Comparison of ENCODE assay signal across 8 mouse cellular contexts in the genomic region with DNA sequence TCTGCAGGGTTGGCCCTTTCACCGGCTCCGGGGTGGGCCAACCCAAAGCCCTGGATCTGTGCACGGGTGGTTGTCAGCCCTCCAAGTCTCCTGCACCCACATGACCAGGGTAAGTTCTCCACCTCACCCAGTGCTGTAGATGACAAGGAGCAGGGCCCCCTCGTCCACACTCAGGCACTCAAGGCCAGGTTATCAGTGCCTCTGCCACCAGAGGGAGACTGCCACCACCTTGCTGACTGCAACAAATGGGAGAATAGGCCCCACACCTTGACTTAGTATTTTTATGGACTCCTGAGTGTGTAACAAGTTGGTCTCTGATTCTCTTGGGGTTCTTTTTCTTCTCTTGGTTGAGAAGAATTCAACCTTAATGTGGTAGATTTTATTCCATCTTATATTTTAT. TPM values are rescaled to one million over a fixed set of nuclear protein-coding genes. Genes with fewer than 3 reads are reported as not detected.
A peak's percentile ranks its signal among the peaks of the same experiment; 100 is the strongest.
DNase-seq lines count a peak whose midpoint lies in the region; ATAC-seq and TF ChIP-seq lines count a peak whose summit lies in the region.
"Had no signal": no experiment of that assay in that cellular context is flagged by ENCODE, and none has a peak within 500 bp of the region (broad histone marks: within the 10 kb centered on the region; RNA-seq: fewer than 3 reads in every experiment).

No protein-coding gene starts in this region.

- TF ChIP-seq RAD21 in MEL (IDR thresholded peaks at IDR 0.05; ENCODE audit: low read depth, low read length) = peak; percentile 31

- H3K9me3 ChIP-seq in liver, embryonic 12.5 days (replicated peaks) = no peaks in the 10 kb centered on the region
- H3K9me3 ChIP-seq in MEL (replicated peaks; ENCODE audit: insufficient read depth, low read length) = no peaks in the 10 kb centered on the region
- H3K9me3 ChIP-seq in midbrain, embryonic 11.5 days (ENCODE audit: control insufficient read depth, low read length) = no peaks in the 10 kb centered on the region
- H3K9me3 ChIP-seq: stomach, embryonic 15.5 days had no signal

- TF ChIP-seq CTCF in MEL (IDR thresholded peaks at IDR 0.05 in 2 of 3, conservative IDR thresholded peaks at IDR 0.05 in 1 of 3; ENCODE audit: control insufficient read depth in 1 of 3, insufficient read depth in 1 of 3, low read depth in 2 of 3, low read length in 3 of 3, poor library complexity in 1 of 3, severe bottlenecking in 1 of 3) = peak in 2 of 3 experiments; percentile 52 to 61; a peak in 5 of 6 replicates

- H3K27ac ChIP-seq in liver, embryonic 12.5 days = no peak overlapping the region
- no peak overlapping the region for H3K27ac ChIP-seq in MEL (ENCODE audit: control insufficient read depth, low read depth, low read length)
- no peak overlapping the region for H3K27ac ChIP-seq in midbrain, embryonic 11.5 days (ENCODE audit: low read depth, low read length)
- H3K27ac ChIP-seq: stomach, embryonic 15.5 days had no signal

- no peak for TF ChIP-seq POLR2A in MEL (IDR thresholded peaks at IDR 0.05; ENCODE audit: control insufficient read depth in 1 of 2, insufficient read depth in 1 of 2, low read depth in 1 of 2, low read length in 2 of 2, poor library complexity in 1 of 2)

- DNase-seq in liver (peak; percentile 8), MEL (ENCODE audit: low read depth, low spot score) (peak; percentile 29)
- DNase-seq in kidney, postnatal 4 days = peak; percentile 24 to 34
- peak; percentile 30 for DNase-seq in thymus, postnatal 0 days (ENCODE audit: low spot score)
- DNase-seq in ovary, postnatal 10 days (ENCODE audit: low spot score) = no peak
- no peak for DNase-seq in midbrain, embryonic 11.5 days (ENCODE audit: low spot score, missing footprints)

- H3K79me2 ChIP-seq in MEL (ENCODE audit: control insufficient read depth, insufficient read depth, low read length, poor library complexity) = no peaks in the 10 kb centered on the region

- H3K36me3 ChIP-seq in liver, embryonic 12.5 days = no peaks in the 10 kb centered on the region
- peaks cover 0 to 17% of the 10 kb centered on the region in 2 experiments; a peak in 2 of 4 replicates for H3K36me3 ChIP-seq in MEL (ENCODE audit: control insufficient read depth in 1 of 2, insufficient read depth in 2 of 2, low read length in 2 of 2)
- H3K36me3 ChIP-seq in midbrain, embryonic 11.5 days (ENCODE audit: control insufficient read depth, insufficient read depth, low read length) = no peaks in the 10 kb centered on the region
- H3K36me3 ChIP-seq: stomach, embryonic 15.5 days had no signal

- H3K4me3 ChIP-seq in liver, embryonic 12.5 days = no peak overlapping the region
- no peak overlapping the region for H3K4me3 ChIP-seq in MEL (ENCODE audit: control insufficient read depth in 1 of 2, insufficient read depth in 1 of 2, low read depth in 2 of 2, low read length in 2 of 2)
- no peak overlapping the region for H3K4me3 ChIP-seq in midbrain, embryonic 11.5 days (ENCODE audit: low read depth, low read length)
- H3K4me3 ChIP-seq: stomach, embryonic 15.5 days had no signal

- no peak for TF ChIP-seq EP300 in MEL (IDR thresholded peaks at IDR 0.05; ENCODE audit: low read depth in 1 of 2, low read length in 2 of 2)

- peaks cover 8% of the 10 kb centered on the region for H3K4me1 ChIP-seq in liver, embryonic 12.5 days
- peaks cover 2 to 13% of the 10 kb centered on the region in 2 experiments; a peak in 3 of 4 replicates for H3K4me1 ChIP-seq in MEL (ENCODE audit: control insufficient read depth in 1 of 2, insufficient read depth in 2 of 2, low read length in 2 of 2)
- H3K4me1 ChIP-seq in midbrain, embryonic 11.5 days (ENCODE audit: control insufficient read depth, insufficient read depth, low read length) = peaks cover 4% of the 10 kb centered on the region

- no peak for ATAC-seq in liver, embryonic 12.5 days
- no peak for ATAC-seq in midbrain, embryonic 11.5 days (ENCODE audit: low FRiP score)

- H3K9ac ChIP-seq in liver, embryonic 12.5 days = no peak overlapping the region
- no peak overlapping the region for H3K9ac ChIP-seq in MEL (ENCODE audit: control insufficient read depth, low read depth, low read length, poor library complexity, severe bottlenecking)
- no peak overlapping the region for H3K9ac ChIP-seq in midbrain, embryonic 11.5 days (ENCODE audit: low read length)
- H3K9ac ChIP-seq: stomach, embryonic 15.5 days had no signal

- WGBS in liver, embryonic 12.5 days (ENCODE audit: insufficient replicate concordance) = 47% methylated on average over 4 of the region's 4 CpGs
- 61% methylated on average over 4 of the region's 4 CpGs for WGBS in midbrain, embryonic 11.5 days

- no peak overlapping the region for H3K4me2 ChIP-seq in liver, embryonic 12.5 days
- H3K4me2 ChIP-seq in midbrain, embryonic 11.5 days = no peak overlapping the region
- H3K4me2 ChIP-seq: stomach, embryonic 15.5 days had no signal

- H3K27me3 ChIP-seq in liver, embryonic 12.5 days (replicated peaks) = no peaks in the 10 kb centered on the region
- no peaks in the 10 kb centered on the region; a peak in 1 of 4 replicates for H3K27me3 ChIP-seq in MEL (ENCODE audit: control insufficient read depth in 1 of 2, insufficient read depth in 2 of 2, low read length in 2 of 2)
- H3K27me3 ChIP-seq in midbrain, embryonic 11.5 days (ENCODE audit: control insufficient read depth, insufficient read depth, low read length) = no peaks in the 10 kb centered on the region
- H3K27me3 ChIP-seq: stomach, embryonic 15.5 days had no signal

TF ChIP-seq in MEL, 35 proteins besides CTCF, POLR2A, EP300 and RAD21:
- peak; percentile 50 for TF ChIP-seq SMC3 (IDR thresholded peaks at IDR 0.05; ENCODE audit: low read depth, low read length)
- no peak for TF ChIP-seq POLR2AphosphoS5 (IDR thresholded peaks at IDR 0.05; ENCODE audit: borderline replicate concordance, low read depth, low read length)

RNA-seq across cellular contexts. Expression of gene Efhb, which starts 2.4 kb away (rescaled TPM):
- 0.05 and 0.06 TPM in 2 replicates for polyA plus RNA-seq in liver, embryonic 12.5 days (2016; fragmentation: Nextera tagmentation; extraction: Ambion mirVana)
- total RNA-seq in MEL (2012; rRNA removed) = not detected in 2 replicates
- polyA plus RNA-seq in MEL (2012; ENCODE audit: insufficient read depth in 1 of 2, insufficient read length in 2 of 2, low read depth in 1 of 2, low replicate concordance in 2 of 2, missing spikeins in 1 of 2) = not detected
- polyA plus RNA-seq in thymus, postnatal 0 days (2015; fragmentation: Nextera tagmentation; extraction: Ambion mirVana) = 0.12 and 0.18 TPM in 2 replicates
- polyA plus RNA-seq in midbrain, embryonic 11.5 days (2014; fragmentation: Nextera tagmentation; extraction: Ambion mirVana) = 0.26 and 0.65 TPM in 2 replicates

RNA-seq across cellular contexts. Expression of gene Rab5a, which starts 13.5 kb away (rescaled TPM):
- polyA plus RNA-seq in liver, embryonic 12.5 days (2016; fragmentation: Nextera tagmentation; extraction: Ambion mirVana) = 49.4 and 50.1 TPM in 2 replicates
- 23.7 and 26.7 TPM in 2 replicates for total RNA-seq in MEL (2012; rRNA removed)
- polyA plus RNA-seq in MEL (2012; ENCODE audit: insufficient read depth in 1 of 2, insufficient read length in 2 of 2, low read depth in 1 of 2, low replicate concordance in 2 of 2, missing spikeins in 1 of 2) = 10 to 100 TPM in 1 of 2 experiments, not detected in 1; 22.7 TPM
- polyA plus RNA-seq in thymus, postnatal 0 days (2015; fragmentation: Nextera tagmentation; extraction: Ambion mirVana) = 60.4 and 77.3 TPM in 2 replicates
- 97.5 and 99.9 TPM in 2 replicates for polyA plus RNA-seq in midbrain, embryonic 11.5 days (2014; fragmentation: Nextera tagmentation; extraction: Ambion mirVana)

Comparison
In these comparisons a context has a peak if more than half of its experiments do, and no peak if none do; other contexts are left out.
1. DNase-seq: peak in liver (single experiment), MEL (single experiment), kidney, postnatal 4 days (2 of 2) and thymus, postnatal 0 days (single experiment); none in ovary, postnatal 10 days (single experiment) and midbrain, embryonic 11.5 days (single experiment).